Mouse (Mus musculus): ENCODE results near the gene Slc7a6. TPM values are rescaled to one million over a fixed set of nuclear protein-coding genes. Genes with fewer than 3 reads are reported as not detected.

Slc7a6 gene
- polyA plus RNA-seq, 1 experiment from 2014 or later = 3.2 TPM

GRCm38 (mm10) chr8:106210035-106210731 lies 41.5 kb downstream of the Slc7a6 start:
- no peaks in the 10 kb centered on the region for H3K9me3 ChIP-seq (ENCODE audit: low read length)

GRCm38 (mm10) chr8:106210821-106211345 lies 42.2 kb downstream of the Slc7a6 start, which contains the start of the genes Slc7a6os and Prmt7:
Slc7a6os (minus strand) TSS chr8:106210935.
Prmt7 (plus strand) TSS chr8:106210936.
- H3K9me3 ChIP-seq (ENCODE audit: low read length) = no peaks in the 10 kb centered on the region
- H3K27me3 ChIP-seq (ENCODE audit: insufficient read depth, low read length) = no peaks in the 10 kb centered on the region
- H3K4me1 ChIP-seq (ENCODE audit: insufficient read depth) = peaks cover 11% of the 10 kb centered on the region
- peaks cover 18% of the 10 kb centered on the region for H3K36me3 ChIP-seq (replicated peaks; ENCODE audit: insufficient read depth, low read length)
- H3K27ac ChIP-seq (ENCODE audit: low read depth) = peak within 1 kb of the TSS; percentile 97
- DNase-seq (peak; percentile 97), ATAC-seq (peak; percentile 98)
- under 1% methylated on average over 52 of the region's 52 CpGs for WGBS (ENCODE audit: insufficient replicate concordance)
- peak within 1 kb of the TSS; percentile 94 for H3K4me3 ChIP-seq (ENCODE audit: low read depth, low read length)
- peak; percentile 22 for TF ChIP-seq CTCF (IDR thresholded peaks at IDR 0.05; ENCODE audit: low read depth)
- no peak for TF ChIP-seq EP300 (IDR thresholded peaks at IDR 0.05; ENCODE audit: low read depth)
- H3K9ac ChIP-seq (replicated peaks) = peak within 1 kb of the TSS; percentile 96
- H3K4me2 ChIP-seq (ENCODE audit: low read depth, low read length) = peak within 1 kb of the TSS; percentile 79

More at GRCm38 (mm10) chr8:106210035-106210731, 41.5 kb downstream of the Slc7a6 start:
- H3K4me3 ChIP-seq (ENCODE audit: low read depth, low read length) = peak overlapping the region; percentile 94
- peaks cover 22% of the 10 kb centered on the region for H3K36me3 ChIP-seq (replicated peaks; ENCODE audit: insufficient read depth, low read length)
- TF ChIP-seq EP300 (IDR thresholded peaks at IDR 0.05; ENCODE audit: low read depth) (no peak), CTCF (IDR thresholded peaks at IDR 0.05; ENCODE audit: low read depth) (no peak)
- no peaks in the 10 kb centered on the region for H3K27me3 ChIP-seq (ENCODE audit: insufficient read depth, low read length)
- H3K27ac ChIP-seq (ENCODE audit: low read depth) = peak overlapping the region; percentile 97
- peak; percentile 72 for ATAC-seq
- peaks cover 11% of the 10 kb centered on the region for H3K4me1 ChIP-seq (ENCODE audit: insufficient read depth)
- peak overlapping the region; percentile 96 for H3K9ac ChIP-seq (replicated peaks)
- H3K4me2 ChIP-seq (ENCODE audit: low read depth, low read length) = peak overlapping the region; percentile 79
- DNase-seq = peak; percentile 37
- WGBS (ENCODE audit: insufficient replicate concordance) = under 1% methylated on average over 35 of the region's 35 CpGs

- peak overlapping the region; percentile 94 for H3K4me3 ChIP-seq (ENCODE audit: low read depth, low read length)
- H3K27ac ChIP-seq (ENCODE audit: low read depth) = peak overlapping the region; percentile 97
- H3K4me1 ChIP-seq (ENCODE audit: insufficient read depth) = peaks cover 11% of the 10 kb centered on the region
- TF ChIP-seq EP300 (IDR thresholded peaks at IDR 0.05; ENCODE audit: low read depth) (no peak), CTCF (IDR thresholded peaks at IDR 0.05; ENCODE audit: low read depth) (no peak)
- 3% methylated on average over 13 of the region's 13 CpGs for WGBS (ENCODE audit: insufficient replicate concordance)
- ATAC-seq = no peak
- no peaks in the 10 kb centered on the region for H3K27me3 ChIP-seq (ENCODE audit: insufficient read depth, low read length)
- H3K9me3 ChIP-seq (ENCODE audit: low read length) = no peaks in the 10 kb centered on the region
- peak overlapping the region; percentile 79 for H3K4me2 ChIP-seq (ENCODE audit: low read depth, low read length)
- H3K36me3 ChIP-seq (replicated peaks; ENCODE audit: insufficient read depth, low read length) = peaks cover 18% of the 10 kb centered on the region
- DNase-seq = no peak
- peak overlapping the region; percentile 96 for H3K9ac ChIP-seq (replicated peaks)
Measured at GRCm38 (mm10) chr8:106211421-106211820, 42.8 kb downstream of the Slc7a6 start.

- Histone ChIP-seq H3K36me3 (replicated peaks; ENCODE audit: insufficient read depth, low read length) (peaks cover 23% of the 10 kb centered on the region), H3K27me3 (ENCODE audit: insufficient read depth, low read length) (no peaks in the 10 kb centered on the region), H3K27ac (ENCODE audit: low read depth) (no peak overlapping the region), H3K9me3 (ENCODE audit: low read length) (no peaks in the 10 kb centered on the region), H3K4me2 (ENCODE audit: low read depth, low read length) (no peak overlapping the region), H3K4me3 (ENCODE audit: low read depth, low read length) (no peak overlapping the region), H3K9ac (replicated peaks) (no peak overlapping the region), H3K4me1 (ENCODE audit: insufficient read depth) (peaks cover 11% of the 10 kb centered on the region)
- no peak for TF ChIP-seq EP300 (IDR thresholded peaks at IDR 0.05; ENCODE audit: low read depth)
- TF ChIP-seq CTCF (IDR thresholded peaks at IDR 0.05; ENCODE audit: low read depth) = no peak
- ATAC-seq = no peak
- 94% methylated on average over 3 of the region's 3 CpGs for WGBS (ENCODE audit: insufficient replicate concordance)
- no peak for DNase-seq
Measured at GRCm38 (mm10) chr8:106213959-106214358, 45.3 kb downstream of the Slc7a6 start.

GRCm38 (mm10) chr8:106219620-106220019 lies 51.0 kb downstream of the Slc7a6 start:
- TF ChIP-seq EP300 (IDR thresholded peaks at IDR 0.05; ENCODE audit: low read depth) (no peak), CTCF (IDR thresholded peaks at IDR 0.05; ENCODE audit: low read depth) (peak; percentile 24)
- H3K4me2 ChIP-seq (ENCODE audit: low read depth, low read length) = no peak overlapping the region
- peaks cover 25% of the 10 kb centered on the region for H3K36me3 ChIP-seq (replicated peaks; ENCODE audit: insufficient read depth, low read length)
- DNase-seq (no peak), ATAC-seq (no peak)
- no peaks in the 10 kb centered on the region for H3K9me3 ChIP-seq (ENCODE audit: low read length)
- no peaks in the 10 kb centered on the region for H3K27me3 ChIP-seq (ENCODE audit: insufficient read depth, low read length)
- H3K4me1 ChIP-seq (ENCODE audit: insufficient read depth) = no peaks in the 10 kb centered on the region
- no peak overlapping the region for H3K27ac ChIP-seq (ENCODE audit: low read depth)
- H3K4me3 ChIP-seq (ENCODE audit: low read depth, low read length) = no peak overlapping the region
- H3K9ac ChIP-seq (replicated peaks) = no peak overlapping the region
- 85% methylated on average over 3 of the region's 3 CpGs for WGBS (ENCODE audit: insufficient replicate concordance)

GRCm38 (mm10) chr8:106226589-106226988 lies 57.9 kb downstream of the Slc7a6 start:
- DNase-seq (peak; percentile 61), ATAC-seq (0 out of 2 replicates have a peak, but pooled peaks have one; percentile 17)
- Histone ChIP-seq H3K4me1 (ENCODE audit: insufficient read depth) (no peaks in the 10 kb centered on the region), H3K27ac (ENCODE audit: low read depth) (no peak overlapping the region), H3K9ac (replicated peaks) (no peak overlapping the region), H3K4me2 (ENCODE audit: low read depth, low read length) (no peak overlapping the region), H3K27me3 (ENCODE audit: insufficient read depth, low read length) (no peaks in the 10 kb centered on the region), H3K36me3 (replicated peaks; ENCODE audit: insufficient read depth, low read length) (peaks cover 18% of the 10 kb centered on the region), H3K4me3 (ENCODE audit: low read depth, low read length) (no peak overlapping the region), H3K9me3 (ENCODE audit: low read length) (no peaks in the 10 kb centered on the region)
- TF ChIP-seq EP300 (IDR thresholded peaks at IDR 0.05; ENCODE audit: low read depth) = no peak
- TF ChIP-seq CTCF (IDR thresholded peaks at IDR 0.05; ENCODE audit: low read depth) = peak; percentile 88
- 48% methylated on average over 9 of the region's 9 CpGs for WGBS (ENCODE audit: insufficient replicate concordance)

All from liver, postnatal 0 days (tissue).